8 mouse cellular contexts compared by ENCODE assay signal in the genomic region with DNA sequence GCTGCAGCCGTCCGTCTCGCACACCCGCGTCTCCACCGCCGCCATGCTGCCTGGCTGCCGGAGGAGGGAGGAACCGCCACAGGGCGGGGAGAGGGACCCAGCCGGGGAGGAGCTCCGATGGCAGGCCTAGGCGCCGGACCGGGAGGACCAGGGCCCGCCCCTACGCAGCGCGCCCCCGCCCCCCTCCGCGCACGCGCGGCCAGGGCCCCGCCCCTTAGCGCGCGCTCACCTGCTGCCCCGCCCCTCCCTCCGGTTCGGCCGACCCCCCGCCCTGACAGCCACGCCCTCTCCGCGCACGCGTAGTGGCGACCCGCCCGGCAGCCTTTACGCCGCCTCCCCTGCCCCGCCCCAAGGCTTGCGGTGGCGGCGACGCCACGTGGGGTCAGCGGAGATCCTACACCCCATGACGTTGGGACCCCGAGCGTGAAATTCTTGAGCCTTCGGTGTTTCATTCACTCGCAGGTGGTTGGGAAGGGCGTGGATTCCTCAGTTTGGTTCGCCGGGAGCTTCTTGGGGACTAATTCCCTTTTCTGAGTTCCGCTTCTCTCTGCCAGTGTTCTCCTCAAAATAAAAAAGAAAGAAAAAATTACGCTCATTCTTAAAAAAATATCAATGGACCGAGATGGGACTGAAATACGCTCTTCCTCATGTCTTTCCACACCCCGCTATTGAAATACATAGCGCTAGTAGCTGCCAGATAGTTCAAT. TPM values are rescaled to one million over a fixed set of nuclear protein-coding genes. Genes with fewer than 3 reads are reported as not detected.
DNase-seq lines count a peak whose midpoint lies in the region; ATAC-seq and TF ChIP-seq lines count a peak whose summit lies in the region.

TSS of gene Metap1 (minus strand) at position 189 of the 707 bp plus-strand sequence.

- H3K9me3 ChIP-seq in embryonic facial prominence, embryonic 13.5 days: no peaks in the 10 kb centered on the region
- H3K9me3 ChIP-seq in limb, embryonic 13.5 days: peaks cover 3% of the 10 kb centered on the region; the same call in 1 of the 2 replicates
- H3K9me3 ChIP-seq in midbrain, embryonic 16.5 days (replicated peaks; ENCODE audit: control insufficient read depth, low read length, poor library complexity, severe bottlenecking): no peaks in the 10 kb centered on the region

- ATAC-seq in embryonic facial prominence, embryonic 13.5 days (ENCODE audit: insufficient number of reproducible peaks, insufficient read depth, low FRiP score, low TSS enrichment, low read depth): peak; percentile 98
- ATAC-seq in limb, embryonic 13.5 days (ENCODE audit: low FRiP score, low read depth): peak; percentile 99
- ATAC-seq in midbrain, embryonic 16.5 days: peak; percentile 99

- peak; percentile 92 for DNase-seq in 3134 (ENCODE audit: extremely low read depth, insufficient read length, low spot score)
- peak; percentile 99 to 100 for DNase-seq in adrenal gland, postnatal 36 days
- peak; percentile 97 to 99 for DNase-seq in heart, adult 2 months
- DNase-seq in kidney, adult 8-10 months: peak; percentile 93
- DNase-seq in spleen, postnatal 10 days (ENCODE audit: low spot score in 2 of 2): peak; percentile 98 to 99

- peak within 1 kb of the TSS; percentile 87 for H3K4me3 ChIP-seq in embryonic facial prominence, embryonic 13.5 days
- H3K4me3 ChIP-seq in heart, adult 2 months: peak within 1 kb of the TSS; percentile 76
- peak within 1 kb of the TSS; percentile 88 for H3K4me3 ChIP-seq in limb, embryonic 13.5 days
- peak within 1 kb of the TSS; percentile 87 for H3K4me3 ChIP-seq in midbrain, embryonic 16.5 days (ENCODE audit: low read depth, low read length)

- H3K9ac ChIP-seq in embryonic facial prominence, embryonic 13.5 days: peak within 1 kb of the TSS; percentile 91
- peak within 1 kb of the TSS; percentile 86 for H3K9ac ChIP-seq in heart, adult 2 months (ENCODE audit: low read depth, low read length)
- peak within 1 kb of the TSS; percentile 93 for H3K9ac ChIP-seq in limb, embryonic 13.5 days
- peak within 1 kb of the TSS; percentile 89 for H3K9ac ChIP-seq in midbrain, embryonic 16.5 days (ENCODE audit: low read depth, low read length)

- H3K36me3 ChIP-seq in embryonic facial prominence, embryonic 13.5 days: peaks cover 16% of the 10 kb centered on the region
- peaks cover 5% of the 10 kb centered on the region for H3K36me3 ChIP-seq in heart, adult 2 months (ENCODE audit: control insufficient read depth, insufficient read depth, low read length)
- H3K36me3 ChIP-seq in limb, embryonic 13.5 days: peaks cover 20% of the 10 kb centered on the region
- no peaks in the 10 kb centered on the region; the same call in 1 of the 2 replicates for H3K36me3 ChIP-seq in midbrain, embryonic 16.5 days (ENCODE audit: control insufficient read depth, insufficient read depth, low read length)

- peaks cover 2% of the 10 kb centered on the region for H3K79me2 ChIP-seq in heart, adult 2 months (replicated peaks; ENCODE audit: control insufficient read depth, insufficient read depth, low read length)

- peaks cover 12% of the 10 kb centered on the region for H3K4me1 ChIP-seq in embryonic facial prominence, embryonic 13.5 days
- H3K4me1 ChIP-seq in heart, adult 2 months (ENCODE audit: control insufficient read depth, insufficient read depth, low read length): peaks cover 1% of the 10 kb centered on the region; the same call in 1 of the 2 replicates
- H3K4me1 ChIP-seq in limb, embryonic 13.5 days: peaks cover 10% of the 10 kb centered on the region
- H3K4me1 ChIP-seq in midbrain, embryonic 16.5 days (ENCODE audit: control insufficient read depth, insufficient read depth, low read length): peaks cover 12% of the 10 kb centered on the region

- peak; percentile 70 for TF ChIP-seq POLR2A in heart, adult 2 months (IDR thresholded peaks at IDR 0.05; ENCODE audit: insufficient read depth, low read depth, low read length)

- peak within 1 kb of the TSS; percentile 72; the same call in 1 of the 2 replicates for H3K27ac ChIP-seq in embryonic facial prominence, embryonic 13.5 days
- H3K27ac ChIP-seq in heart, adult 2 months: peak within 1 kb of the TSS; percentile 78
- H3K27ac ChIP-seq in limb, embryonic 13.5 days: peak within 1 kb of the TSS; percentile 79
- peak within 1 kb of the TSS; percentile 81 for H3K27ac ChIP-seq in midbrain, embryonic 16.5 days (ENCODE audit: low read length)

- H3K4me2 ChIP-seq in embryonic facial prominence, embryonic 13.5 days: peak within 1 kb of the TSS; percentile 78
- peak within 1 kb of the TSS; percentile 74 for H3K4me2 ChIP-seq in limb, embryonic 13.5 days (replicated peaks)
- H3K4me2 ChIP-seq in midbrain, embryonic 16.5 days (ENCODE audit: low read length): peak within 1 kb of the TSS; percentile 85

- under 1% methylated on average over 46 of the region's 65 CpGs for WGBS in embryonic facial prominence, embryonic 13.5 days
- under 1% methylated on average over 51 of the region's 65 CpGs for WGBS in heart, adult 2 months
- under 1% methylated on average over 42 of the region's 65 CpGs for WGBS in limb, embryonic 13.5 days
- WGBS in midbrain, embryonic 16.5 days: under 1% methylated on average over 58 of the region's 65 CpGs

- intact Hi-C loops in heart, adult 2 months (cut with DNase I): loop anchor here (2.0 kb wide), 3 partner anchors 37 to 587 kb away; partner anchors contain the start of genes Adh5 and Eif4e

- peak; percentile 29; the same call in 1 of the 2 replicates for TF ChIP-seq CTCF in heart, adult 2 months (IDR thresholded peaks at IDR 0.05)

- H3K27me3 ChIP-seq in embryonic facial prominence, embryonic 13.5 days: no peaks in the 10 kb centered on the region; the same call in 1 of the 2 replicates
- no peaks in the 10 kb centered on the region for H3K27me3 ChIP-seq in heart, adult 2 months (ENCODE audit: control insufficient read depth, insufficient read depth, low read length)
- no peaks in the 10 kb centered on the region for H3K27me3 ChIP-seq in limb, embryonic 13.5 days
- H3K27me3 ChIP-seq in midbrain, embryonic 16.5 days (ENCODE audit: control insufficient read depth, insufficient read depth, low read depth, low read length): no peaks in the 10 kb centered on the region

- no peak for TF ChIP-seq EP300 in heart, adult 2 months (IDR thresholded peaks at IDR 0.05; ENCODE audit: insufficient read depth, low read depth, low read length)

RNA-seq across cellular contexts. Expression of gene Metap1, which starts in this region (rescaled TPM):
- 10 to 100 TPM; 53.8 to 57.9 TPM for total RNA-seq in adrenal gland, postnatal 36 days (2021)
- polyA plus RNA-seq in embryonic facial prominence, embryonic 13.5 days (2015; fragmentation: Nextera tagmentation; extraction: Ambion mirVana): 38.3 and 44.5 TPM in 2 replicates
- total RNA-seq in heart, adult 2 months (2021): 10 to 100 TPM; 34.5 to 39.1 TPM
- 21.3 and 37.3 TPM in 2 replicates for polyA plus RNA-seq in heart, adult 2 months (2012; rRNA removed)
- polyA plus RNA-seq in limb, embryonic 13.5 days (2015; fragmentation: Nextera tagmentation; extraction: Ambion mirVana): 42.6 and 44.0 TPM in 2 replicates
- 49.2 and 50.2 TPM in 2 replicates for polyA plus RNA-seq in midbrain, embryonic 16.5 days (2015; fragmentation: Nextera tagmentation; extraction: Ambion mirVana)

Comparison
In these comparisons a context has a peak if more than half of its experiments do, and no peak if none do; other contexts are left out.
1. Peak in every context shown above with its lines: DNase-seq, ATAC-seq, H3K4me3 ChIP-seq and H3K27ac ChIP-seq.